8 mouse cellular contexts compared by ENCODE assay signal in genomic region chr8:94917352-94917751, GRCm38 (mm10). TPM values are rescaled to one million over a fixed set of nuclear protein-coding genes. Genes with fewer than 3 reads are reported as not detected.
A peak's percentile ranks its signal among the peaks of the same experiment; 100 is the strongest.
DNase-seq lines count a peak whose midpoint lies in the region; ATAC-seq lines count a peak whose summit lies in the region.

No protein-coding gene starts in this region.

- ATAC-seq in activated CD4-positive, CD25-positive, alpha-beta regulatory T cell, adult 4 months = peak; percentile 55
- ATAC-seq in erythroid progenitor cell, adult 5-6 weeks (replicated peaks; ENCODE audit: low FRiP score, poor library complexity, severe bottlenecking) = no peak

- intact Hi-C loops in left cerebral cortex, postnatal 14 days (cut with DNase I) = no loop called here

- peak; percentile 30 to 53 for DNase-seq in cerebellum, postnatal 36 days
- DNase-seq in gastrocnemius, adult 8-10 months (ENCODE audit: low spot score in 2 of 2) = peak; percentile 91 to 95
- DNase-seq in hindlimb bud, embryonic 11.5 days (ENCODE audit: extremely low spot score, low read depth, low spot score) = peak; percentile 85
- peak; percentile 79 to 83 for DNase-seq in left cerebral cortex, postnatal 14 days (ENCODE audit: low spot score in 2 of 2)
- peak; percentile 98 for DNase-seq in mesoderm, embryonic 11.5 days (ENCODE audit: low read depth, low spot score)
- DNase-seq in right cerebral cortex, postnatal 36 days (ENCODE audit: low spot score in 2 of 2) = peak; percentile 73 to 77

RNA-seq across cellular contexts. Expression of gene Ccdc102a, which starts 0.5 kb away (rescaled TPM):
- under 1 TPM; 0.20 to 0.57 TPM for polyA plus RNA-seq in activated CD4-positive, CD25-positive, alpha-beta regulatory T cell, adult 4 months (2017; shearing (Covaris generic))
- total RNA-seq in gastrocnemius, adult 8-10 months (2022) = 1 to 10 TPM; 2.5 to 3.5 (median 3.1) TPM
- total RNA-seq in left cerebral cortex, postnatal 14 days (2021) = 1 to 10 TPM; 2.0 to 2.4 TPM
- total RNA-seq in erythroid progenitor cell, adult 5-6 weeks (2015; ENCODE audit: low replicate concordance) = not detected in 2 replicates
- total RNA-seq in erythroid progenitor cell, adult 5-6 weeks (2017; ENCODE audit: low replicate concordance) = 0.15 and 0.51 TPM in 2 replicates

RNA-seq across cellular contexts. Expression of gene Adgrg5, which starts 6.1 kb away (rescaled TPM):
- polyA plus RNA-seq in activated CD4-positive, CD25-positive, alpha-beta regulatory T cell, adult 4 months (2017; shearing (Covaris generic)) = 1 to 10 TPM; 1.3 to 1.4 TPM
- under 1 TPM in 1 of 4 experiments, not detected in 3; 0.09 TPM for total RNA-seq in gastrocnemius, adult 8-10 months (2022)
- not detected for total RNA-seq in left cerebral cortex, postnatal 14 days (2021)
- not detected in 2 replicates for total RNA-seq in erythroid progenitor cell, adult 5-6 weeks (2015; ENCODE audit: low replicate concordance)
- total RNA-seq in erythroid progenitor cell, adult 5-6 weeks (2017; ENCODE audit: low replicate concordance) = 0.39 TPM in 1 of 2 replicates, not detected in the other

RNA-seq across cellular contexts. Expression of gene Dok4, which starts 41.2 kb away (rescaled TPM):
- under 1 TPM; 0.17 to 0.36 TPM for polyA plus RNA-seq in activated CD4-positive, CD25-positive, alpha-beta regulatory T cell, adult 4 months (2017; shearing (Covaris generic))
- total RNA-seq in gastrocnemius, adult 8-10 months (2022) = 1 to 10 TPM; 2.5 to 4.7 (median 2.8) TPM
- 10 to 100 TPM; 42.3 to 44.1 TPM for total RNA-seq in left cerebral cortex, postnatal 14 days (2021)
- total RNA-seq in erythroid progenitor cell, adult 5-6 weeks (2015; ENCODE audit: low replicate concordance) = 12.2 and 13.0 TPM in 2 replicates
- 11.0 and 12.8 TPM in 2 replicates for total RNA-seq in erythroid progenitor cell, adult 5-6 weeks (2017; ENCODE audit: low replicate concordance)

RNA-seq across cellular contexts. Expression of gene Adgrg1, which starts 57.2 kb away (rescaled TPM):
- polyA plus RNA-seq in activated CD4-positive, CD25-positive, alpha-beta regulatory T cell, adult 4 months (2017; shearing (Covaris generic)) = 1 to 10 TPM; 1.8 to 2.8 TPM
- 10 to 100 TPM; 11.1 to 18.9 (median 12.8) TPM for total RNA-seq in gastrocnemius, adult 8-10 months (2022)
- total RNA-seq in left cerebral cortex, postnatal 14 days (2021) = 100 to 1,000 TPM in 1 of 2 experiments, 10 to 100 TPM in 1; 93.3 to 110 TPM
- 29.3 and 55.9 TPM in 2 replicates for total RNA-seq in erythroid progenitor cell, adult 5-6 weeks (2015; ENCODE audit: low replicate concordance)
- 12.4 and 14.4 TPM in 2 replicates for total RNA-seq in erythroid progenitor cell, adult 5-6 weeks (2017; ENCODE audit: low replicate concordance)

Comparison
In these comparisons a context has a peak if more than half of its experiments do, and no peak if none do; other contexts are left out.
1. DNase-seq: peak in every context shown above with its lines; median percentile 98 in mesoderm, embryonic 11.5 days; 93 in gastrocnemius, adult 8-10 months; 85 in hindlimb bud, embryonic 11.5 days; 81 in left cerebral cortex, postnatal 14 days; 75 in right cerebral cortex, postnatal 36 days; 42 in cerebellum, postnatal 36 days.